Mouse (Mus musculus) ES-E14 (cell line): ENCODE data around the gene Kcnk15. TPM values are rescaled to one million over a fixed set of nuclear protein-coding genes. Genes with fewer than 3 reads are reported as not detected.

Source experiments
- DNase-seq: peaks from one replicate; pipeline ENCODE4 v3.0.0-alpha.2; 2013; ENCODE audit warnings: low read depth, low spot score
- H3K27ac ChIP-seq: 2 replicates; pipeline ENCODE4 v1.5.1; 2012; ENCODE audit warnings: low read depth, mild to moderate bottlenecking, low read length, moderate library complexity, mixed read lengths; ENCODE audit not compliant: poor library complexity, insufficient read depth, severe bottlenecking
- H3K36me3 ChIP-seq: 2 replicates; pipeline ENCODE4 v1.6.1; 2012; ENCODE audit warnings: mild to moderate bottlenecking, low read length, moderate library complexity, mixed read lengths; ENCODE audit not compliant: control insufficient read depth, poor library complexity, insufficient read depth, severe bottlenecking
- H3K4me1 ChIP-seq, 2 experiments: fragments of 150-350 bp in 1 of 2; sonication (generic) in 1 of 2; 2 replicates each; pipeline ENCODE4 v1.6.1; 2012; ENCODE audit warnings: low read length in 2 of 2, mild to moderate bottlenecking in 1 of 2, mixed read lengths in 1 of 2; ENCODE audit not compliant: control insufficient read depth in 2 of 2, insufficient read depth in 2 of 2, poor library complexity in 1 of 2
- H3K4me3 ChIP-seq, 2 experiments: fragments of 150-350 bp in 1 of 2; sonication (generic) in 1 of 2; 2 replicates each; pipeline ENCODE4 v1.5.1; 2012; ENCODE audit warnings: low read length in 2 of 2, low read depth in 1 of 2, mild to moderate bottlenecking in 1 of 2, mixed read lengths in 1 of 2; ENCODE audit not compliant: insufficient read depth in 1 of 2, poor library complexity in 1 of 2, severe bottlenecking in 1 of 2
- H3K9ac ChIP-seq: 2 replicates; pipeline ENCODE4 v1.6.1; 2012; ENCODE audit warnings: low read depth, mild to moderate bottlenecking, low read length, mixed read lengths; ENCODE audit not compliant: poor library complexity, insufficient read depth, severe bottlenecking
- H3K9me3 ChIP-seq: fragments of 150-350 bp; sonication (generic); 2 replicates; pipeline ENCODE4 v1.6.1; 2012; ENCODE audit warnings: low read depth, mild to moderate bottlenecking, low read length; ENCODE audit not compliant: control insufficient read depth, insufficient read depth
- CHD2 ChIP-seq: IDR thresholded peaks from 2 replicates; pipeline ENCODE4 v1.6.1; 2014; ENCODE audit warnings: mild to moderate bottlenecking, low read depth, low read length, inconsistent platforms
- HCFC1 ChIP-seq: IDR thresholded peaks from 2 replicates; pipeline ENCODE4 v1.6.1; 2012; ENCODE audit warnings: low read length, inconsistent platforms, borderline replicate concordance; ENCODE audit not compliant: insufficient read depth
- MAFK ChIP-seq: IDR thresholded peaks from 2 replicates; pipeline ENCODE4 v1.6.1; 2014; ENCODE audit warnings: mild to moderate bottlenecking, low read depth, low read length, inconsistent platforms; ENCODE audit not compliant: insufficient read depth
- ZC3H11A ChIP-seq: IDR thresholded peaks from 2 replicates; pipeline ENCODE4 v1.6.1; 2012; ENCODE audit warnings: low read depth, mild to moderate bottlenecking, inconsistent platforms, low read length, borderline replicate concordance
- ZNF384 ChIP-seq: IDR thresholded peaks from 2 replicates; pipeline ENCODE4 v1.6.1; 2012; ENCODE audit warnings: low read depth, low read length, inconsistent platforms
- in situ Hi-C, 2 experiments: fragments of 600-800 bp; cut with MboI; formaldehyde crosslinking; loops; one replicate each; pipeline ENCODE4 v1.15.1; 2025; ENCODE audit warnings: low sequenced_read_pairs in 2 of 2, inconsistent platforms in 1 of 2; ENCODE audit not compliant: unreplicated experiment in 2 of 2
- total RNA-seq: library from RNA; depleted of rRNA; stranded (reverse); fragments of 300-350 nt; gene quantifications from 2 replicates; pipeline ENCODE4 v1.2.3, GENCODE M21; 2012; rRNA removed

Gene Kcnk15
- total RNA-seq, 1 experiment, result not detected

DNA sequence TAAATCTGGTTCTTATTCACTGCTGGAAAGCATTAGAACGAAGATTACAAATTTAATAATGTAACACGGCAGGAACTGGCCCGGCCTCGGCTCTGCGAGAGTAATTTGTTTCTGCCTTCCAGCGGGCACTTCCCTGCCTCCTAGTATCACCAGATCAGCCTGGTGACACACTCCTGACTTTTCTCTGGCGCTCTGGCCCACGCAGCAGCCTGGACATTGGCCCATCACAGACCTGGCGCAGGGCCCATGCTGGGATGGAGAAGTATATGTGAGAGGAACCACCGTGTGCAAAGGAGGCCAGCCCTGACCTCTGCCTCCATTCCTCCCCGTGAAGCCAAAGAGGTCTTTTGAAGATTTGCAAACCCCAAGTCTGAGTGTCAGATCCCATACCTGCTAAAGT is 50.0 kb downstream of the Kcnk15 start:
- no peak for TF ChIP-seq ZNF384
- no peak for TF ChIP-seq MAFK
- no peak for TF ChIP-seq HCFC1
- no peak for TF ChIP-seq ZC3H11A
- no peak for TF ChIP-seq CHD2
- in situ Hi-C loops, result no loop called here
- no peak overlapping the region for H3K4me3 ChIP-seq
- H3K27ac ChIP-seq, result no peak overlapping the region
- H3K9ac ChIP-seq, result no peak overlapping the region
- no peak for DNase-seq
- no peaks in the 10 kb centered on the region for H3K9me3 ChIP-seq
- no peaks in the 10 kb centered on the region for H3K36me3 ChIP-seq
- H3K4me1 ChIP-seq, result peaks cover 0 to 9% of the 10 kb centered on the region in 2 experiments; a peak in 2 of 4 replicates

DNA sequence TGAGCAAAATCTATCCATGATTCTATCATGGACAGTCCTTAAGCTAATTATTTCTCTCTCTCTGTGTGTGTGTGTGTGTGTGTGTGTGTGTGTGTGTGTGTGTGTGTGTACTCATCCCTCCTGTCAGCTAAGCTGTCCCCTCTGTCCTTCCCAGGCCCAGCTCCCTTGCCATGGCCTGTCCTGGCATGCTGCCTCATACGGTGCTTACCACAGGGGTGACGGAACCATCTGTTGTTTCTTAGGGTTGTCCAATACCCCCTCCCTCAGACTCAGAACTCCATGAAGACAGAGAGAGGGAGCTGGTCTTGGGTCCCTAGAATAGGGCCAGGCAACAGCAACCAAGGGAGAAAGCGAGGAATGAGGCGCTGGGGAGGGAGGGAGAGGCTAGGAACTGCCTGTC is 50.9 kb downstream of the Kcnk15 start:
- Histone ChIP-seq H3K36me3 (no peaks in the 10 kb centered on the region), H3K4me3 (no peak overlapping the region), H3K9ac (no peak overlapping the region), H3K27ac (no peak overlapping the region), H3K9me3 (no peaks in the 10 kb centered on the region), H3K4me1 (peaks cover 0 to 9% of the 10 kb centered on the region in 2 experiments; a peak in 2 of 4 replicates)
- DNase-seq, result no peak
- in situ Hi-C loops, result no loop called here
- TF ChIP-seq ZC3H11A (no peak), HCFC1 (no peak), ZNF384 (no peak)

DNA sequence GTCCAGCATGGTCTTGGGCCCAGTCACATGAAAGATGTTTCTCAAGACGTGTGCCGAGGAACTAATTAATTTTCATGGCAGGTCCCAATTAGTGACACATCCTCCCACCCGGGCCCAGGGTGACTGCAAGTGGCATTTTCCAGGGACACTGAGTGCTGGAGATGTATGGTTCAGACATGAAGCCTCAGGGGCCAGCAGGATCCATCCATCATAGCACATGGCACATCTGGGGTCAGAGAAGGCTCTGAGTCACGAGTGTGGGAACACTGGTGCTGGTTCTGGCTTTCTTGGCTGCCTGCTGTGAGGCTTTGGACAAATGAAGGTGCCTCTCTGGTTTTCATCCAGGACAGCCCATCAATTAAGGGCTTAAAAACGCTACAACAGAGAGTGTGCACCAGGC is 53.7 kb downstream of the Kcnk15 start:
- H3K9ac ChIP-seq, result no peak overlapping the region
- H3K27ac ChIP-seq, result no peak overlapping the region
- TF ChIP-seq HCFC1 (no peak), ZNF384 (no peak), ZC3H11A (no peak), CHD2 (no peak), MAFK (no peak)
- in situ Hi-C loops, result no loop called here
- H3K9me3 ChIP-seq, result no peaks in the 10 kb centered on the region
- H3K36me3 ChIP-seq, result no peaks in the 10 kb centered on the region; the same call in 1 of the 2 replicates
- DNase-seq, result no peak
- no peak overlapping the region for H3K4me3 ChIP-seq
- peaks cover 0 to 7% of the 10 kb centered on the region in 2 experiments; a peak in 2 of 4 replicates for H3K4me1 ChIP-seq

Other genes starting within 250 kb of the Kcnk15 start
- 59.3 and 62.0 TPM in 2 replicates for gene Serinc3, start 208.5 kb upstream of the Kcnk15 start, total RNA-seq
- 13.2 and 14.8 TPM in 2 replicates for gene Pkig, start 195.3 kb upstream of the Kcnk15 start, total RNA-seq
- gene Ada, start 103.4 kb upstream of the Kcnk15 start, total RNA-seq, result 10.9 and 13.7 TPM in 2 replicates
- 0.26 and 0.27 TPM in 2 replicates for gene Ccn5, start 32.8 kb upstream of the Kcnk15 start, total RNA-seq
- gene Rims4, start 65.0 kb downstream of the Kcnk15 start, total RNA-seq, result 0.98 and 1.5 TPM in 2 replicates
- 44.3 and 65.9 TPM in 2 replicates for gene Ywhab, start 141.3 kb downstream of the Kcnk15 start, total RNA-seq
- gene Pabpc1l, start 171.8 kb downstream of the Kcnk15 start, total RNA-seq, result 0.16 TPM in 1 of 2 replicates, not detected in the other
- 51.1 and 58.5 TPM in 2 replicates for gene Stk4, start 216.7 kb downstream of the Kcnk15 start, total RNA-seq
- gene Tomm34, start 217.5 kb downstream of the Kcnk15 start, total RNA-seq, result 40.8 and 41.5 TPM in 2 replicates